In the genomic region with DNA sequence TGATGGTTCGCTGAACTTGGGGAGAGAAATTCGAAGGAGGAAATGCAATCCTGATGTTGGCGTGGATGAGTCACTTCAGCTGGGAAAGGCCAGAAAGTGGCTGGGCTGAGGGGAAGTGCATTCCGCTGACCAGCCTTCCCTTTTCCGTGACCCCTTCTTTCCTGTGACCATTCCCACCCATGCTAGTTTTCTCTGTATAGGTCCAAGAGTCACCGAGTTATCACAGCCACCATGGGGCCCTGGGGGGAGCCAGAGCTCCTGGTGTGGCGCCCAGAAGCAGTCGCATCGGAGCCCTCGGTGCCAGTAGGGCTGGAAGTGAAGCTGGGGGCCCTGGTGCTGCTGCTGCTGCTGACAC, we compare ENCODE assay signal across 8 mouse cellular contexts. TPM values are rescaled to one million over a fixed set of nuclear protein-coding genes. Genes with fewer than 3 reads are reported as not detected.
DNase-seq lines count a peak whose midpoint lies in the region; ATAC-seq and TF ChIP-seq lines count a peak whose summit lies in the region.
"Had no signal": no experiment of that assay in that cellular context is flagged by ENCODE, and none has a peak within 500 bp of the region (broad histone marks: within the 10 kb centered on the region; RNA-seq: fewer than 3 reads in every experiment).

No protein-coding gene starts in this region.

- WGBS in embryonic facial prominence, embryonic 12.5 days: 6% methylated on average over 10 of the region's 10 CpGs
- under 1% methylated on average over 10 of the region's 10 CpGs for WGBS in liver, adult 2 months
- 8% methylated on average over 10 of the region's 10 CpGs for WGBS in midbrain, embryonic 16.5 days

- H3K27me3 ChIP-seq in embryonic facial prominence, embryonic 12.5 days: no peaks in the 10 kb centered on the region
- no peaks in the 10 kb centered on the region for H3K27me3 ChIP-seq in liver, adult 2 months (ENCODE audit: control insufficient read depth, insufficient read depth, low read length)
- no peaks in the 10 kb centered on the region for H3K27me3 ChIP-seq in midbrain, embryonic 16.5 days (ENCODE audit: control insufficient read depth, insufficient read depth, low read depth, low read length)

- no peak for TF ChIP-seq CTCF in liver, adult 2 months (IDR thresholded peaks at IDR 0.05; ENCODE audit: low read depth, low read length)

- ATAC-seq in embryonic facial prominence, embryonic 12.5 days (ENCODE audit: insufficient number of reproducible peaks, insufficient read depth, low FRiP score, low TSS enrichment): no peak
- no peak for ATAC-seq in midbrain, embryonic 16.5 days

- peak overlapping the region; percentile 84 for H3K4me2 ChIP-seq in embryonic facial prominence, embryonic 12.5 days (replicated peaks)
- peak overlapping the region; percentile 73 for H3K4me2 ChIP-seq in midbrain, embryonic 16.5 days (ENCODE audit: low read length)

- peak overlapping the region; percentile 80 for H3K9ac ChIP-seq in embryonic facial prominence, embryonic 12.5 days
- peak overlapping the region; percentile 79 for H3K9ac ChIP-seq in liver, adult 2 months (ENCODE audit: low read depth, low read length)
- peak overlapping the region; percentile 86 for H3K9ac ChIP-seq in midbrain, embryonic 16.5 days (ENCODE audit: low read depth, low read length)

- H3K27ac ChIP-seq in embryonic facial prominence, embryonic 12.5 days: peak overlapping the region; percentile 92
- peak overlapping the region; percentile 91 for H3K27ac ChIP-seq in liver, adult 2 months (replicated peaks; ENCODE audit: insufficient read depth, low read depth, low read length)
- peak overlapping the region; percentile 82 for H3K27ac ChIP-seq in midbrain, embryonic 16.5 days (ENCODE audit: low read length)

- H3K4me3 ChIP-seq in embryonic facial prominence, embryonic 12.5 days: peak overlapping the region; percentile 78
- H3K4me3 ChIP-seq in liver, adult 2 months (ENCODE audit: insufficient read depth, low read depth, low read length): peak overlapping the region; percentile 72
- H3K4me3 ChIP-seq in midbrain, embryonic 16.5 days (ENCODE audit: low read depth, low read length): peak overlapping the region; percentile 72

- intact Hi-C loops in heart, postnatal 10 days (cut with DNase I): loop anchor here (2.0 kb wide), 1 partner anchor 16 kb away; no protein-coding TSS in a partner anchor

- peak; percentile 81 for DNase-seq in 3T3-L1 (ENCODE audit: low read depth, low spot score)
- peak; percentile 27 to 31 for DNase-seq in B cell, adult 2 months
- DNase-seq in heart, postnatal 10 days: peak; percentile 68 to 69
- peak; percentile 52 for DNase-seq in liver, adult 2 months (ENCODE audit: extremely low read depth, low read depth, low spot score)
- DNase-seq in frontal cortex, postnatal 36 days (ENCODE audit: low spot score in 2 of 2): no peak

- peaks cover 6% of the 10 kb centered on the region; the same call in 1 of the 2 replicates for H3K79me2 ChIP-seq in liver, adult 2 months (ENCODE audit: control insufficient read depth, insufficient read depth, low read length)

- peaks cover 20% of the 10 kb centered on the region for H3K4me1 ChIP-seq in embryonic facial prominence, embryonic 12.5 days
- H3K4me1 ChIP-seq in liver, adult 2 months (ENCODE audit: control insufficient read depth, insufficient read depth, low read length): peaks cover 4% of the 10 kb centered on the region; the same call in 1 of the 2 replicates
- H3K4me1 ChIP-seq in midbrain, embryonic 16.5 days (ENCODE audit: control insufficient read depth, insufficient read depth, low read length): peaks cover 15% of the 10 kb centered on the region

- H3K36me3 ChIP-seq in embryonic facial prominence, embryonic 12.5 days: peaks cover 16% of the 10 kb centered on the region
- peaks cover 9% of the 10 kb centered on the region; the same call in 1 of the 2 replicates for H3K36me3 ChIP-seq in liver, adult 2 months (ENCODE audit: control insufficient read depth, insufficient read depth, low read length)
- no peaks in the 10 kb centered on the region for H3K36me3 ChIP-seq in midbrain, embryonic 16.5 days (ENCODE audit: control insufficient read depth, insufficient read depth, low read length)

- no peaks in the 10 kb centered on the region for H3K9me3 ChIP-seq in embryonic facial prominence, embryonic 12.5 days
- H3K9me3 ChIP-seq in midbrain, embryonic 16.5 days (replicated peaks; ENCODE audit: control insufficient read depth, low read length, poor library complexity, severe bottlenecking): no peaks in the 10 kb centered on the region

- TF ChIP-seq POLR2A in liver, adult 2 months (IDR thresholded peaks at IDR 0.05; ENCODE audit: extremely low read depth, insufficient read depth, low read length): no peak

RNA-seq across cellular contexts. Expression of a gene that starts 0.8 kb away (rescaled TPM):
- polyA plus RNA-seq in embryonic facial prominence, embryonic 12.5 days (2016; fragmentation: Nextera tagmentation; extraction: Ambion mirVana): 63.3 and 63.5 TPM in 2 replicates
- total RNA-seq in heart, postnatal 10 days (2021): 100 to 1,000 TPM; 105 to 110 TPM
- total RNA-seq in liver, adult 2 months (2014; rRNA removed): 59.3 and 64.3 TPM in 2 replicates
- 67.7 and 68.0 TPM in 2 replicates for polyA plus RNA-seq in liver, adult 2 months (2012; rRNA removed)
- polyA plus RNA-seq in midbrain, embryonic 16.5 days (2015; fragmentation: Nextera tagmentation; extraction: Ambion mirVana): 43.0 and 46.8 TPM in 2 replicates

RNA-seq across cellular contexts. Expression of a gene that starts 5.2 kb away (rescaled TPM):
- 20.3 and 21.7 TPM in 2 replicates for polyA plus RNA-seq in embryonic facial prominence, embryonic 12.5 days (2016; fragmentation: Nextera tagmentation; extraction: Ambion mirVana)
- 10 to 100 TPM; 21.1 to 26.9 TPM for total RNA-seq in heart, postnatal 10 days (2021)
- total RNA-seq in liver, adult 2 months (2014; rRNA removed): 6.8 and 10.8 TPM in 2 replicates
- 33.8 and 34.4 TPM in 2 replicates for polyA plus RNA-seq in liver, adult 2 months (2012; rRNA removed)
- polyA plus RNA-seq in midbrain, embryonic 16.5 days (2015; fragmentation: Nextera tagmentation; extraction: Ambion mirVana): 21.5 and 24.6 TPM in 2 replicates

RNA-seq across cellular contexts. Expression of a gene that starts 5.4 kb away (rescaled TPM):
- 8.5 and 9.7 TPM in 2 replicates for polyA plus RNA-seq in embryonic facial prominence, embryonic 12.5 days (2016; fragmentation: Nextera tagmentation; extraction: Ambion mirVana)
- under 1 TPM; 0.26 to 0.45 TPM for total RNA-seq in heart, postnatal 10 days (2021)
- total RNA-seq in liver, adult 2 months (2014; rRNA removed): 0.09 and 0.13 TPM in 2 replicates
- 0.12 and 0.16 TPM in 2 replicates for polyA plus RNA-seq in liver, adult 2 months (2012; rRNA removed)
- polyA plus RNA-seq in midbrain, embryonic 16.5 days (2015; fragmentation: Nextera tagmentation; extraction: Ambion mirVana): 1.1 and 2.2 TPM in 2 replicates
- total RNA-seq: hematopoietic stem cell, adult 5-6 weeks had no signal

RNA-seq across cellular contexts. Expression of a gene that starts 16.3 kb away (rescaled TPM):
- polyA plus RNA-seq in embryonic facial prominence, embryonic 12.5 days (2016; fragmentation: Nextera tagmentation; extraction: Ambion mirVana): 5.7 and 8.0 TPM in 2 replicates
- 10 to 100 TPM; 16.8 to 19.7 TPM for total RNA-seq in heart, postnatal 10 days (2021)
- total RNA-seq in liver, adult 2 months (2014; rRNA removed): 2.2 and 2.8 TPM in 2 replicates
- 4.7 and 9.2 TPM in 2 replicates for polyA plus RNA-seq in liver, adult 2 months (2012; rRNA removed)
- polyA plus RNA-seq in midbrain, embryonic 16.5 days (2015; fragmentation: Nextera tagmentation; extraction: Ambion mirVana): 7.8 and 8.5 TPM in 2 replicates

RNA-seq across cellular contexts. Expression of a gene that starts 17.3 kb away (rescaled TPM):
- 90.5 and 97.3 TPM in 2 replicates for polyA plus RNA-seq in embryonic facial prominence, embryonic 12.5 days (2016; fragmentation: Nextera tagmentation; extraction: Ambion mirVana)
- 10 to 100 TPM; 44.4 to 46.9 TPM for total RNA-seq in heart, postnatal 10 days (2021)
- total RNA-seq in liver, adult 2 months (2014; rRNA removed): 44.9 and 57.5 TPM in 2 replicates
- polyA plus RNA-seq in liver, adult 2 months (2012; rRNA removed): 73.7 and 77.0 TPM in 2 replicates
- 87.6 and 100 TPM in 2 replicates for polyA plus RNA-seq in midbrain, embryonic 16.5 days (2015; fragmentation: Nextera tagmentation; extraction: Ambion mirVana)

Comparison
In these comparisons a context has a peak if more than half of its experiments do, and no peak if none do; other contexts are left out.
1. DNase-seq: peak in 3T3-L1 (single experiment), B cell, adult 2 months (2 of 2), heart, postnatal 10 days (2 of 2) and liver, adult 2 months (single experiment); none in frontal cortex, postnatal 36 days (0 of 2).
2. Peak in every context shown above with its lines, with median percentiles within 50 percentile points of each other: H3K27ac ChIP-seq, H3K4me3 ChIP-seq and H3K9ac ChIP-seq.